Mouse (Mus musculus) retina, adult 2 months (tissue): ENCODE results near the gene Mrps21.
A peak's percentile ranks its signal among the peaks of the same experiment; 100 is the strongest.

Source experiments
- DNase-seq: peaks from one replicate; pipeline ENCODE4 v3.0.0-alpha.2; 2012; ENCODE audit warnings: low read depth, low spot score

Gene Mrps21

DNA sequence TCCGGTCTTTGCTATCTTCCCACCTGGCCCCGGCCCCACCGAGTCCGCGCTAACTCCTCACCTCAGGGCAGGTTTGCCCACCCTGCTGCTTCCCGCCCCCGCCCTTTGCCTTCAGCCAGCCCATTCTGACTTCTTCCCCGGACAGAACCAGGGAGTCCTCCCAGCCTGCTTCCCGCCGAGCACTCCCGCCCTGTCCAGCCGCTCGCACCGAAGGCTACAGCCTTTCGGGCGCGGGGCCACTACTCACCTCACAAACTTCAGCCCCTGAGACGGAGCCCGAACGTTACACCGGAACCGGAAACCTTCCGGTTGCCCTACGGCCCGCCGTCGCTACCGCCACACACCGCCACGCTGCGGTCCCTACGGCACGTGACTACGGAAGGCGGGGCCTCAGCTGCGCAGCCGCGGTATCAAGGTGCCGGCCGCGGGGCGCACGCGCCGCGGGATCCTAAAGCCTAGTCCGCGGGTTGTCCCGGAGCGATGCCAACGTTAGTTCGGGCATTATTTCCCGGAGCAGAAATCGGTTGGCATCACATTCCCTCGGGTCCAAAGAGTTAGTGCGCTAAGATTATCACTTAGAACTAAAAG, 15.7 kb downstream of the Mrps21 start, which contains the start of gene Prpf3:
TSS of gene Prpf3 (minus strand) at position 384 of the 588 bp plus-strand sequence.
- DNase-seq, result peak; percentile 83

DNA sequence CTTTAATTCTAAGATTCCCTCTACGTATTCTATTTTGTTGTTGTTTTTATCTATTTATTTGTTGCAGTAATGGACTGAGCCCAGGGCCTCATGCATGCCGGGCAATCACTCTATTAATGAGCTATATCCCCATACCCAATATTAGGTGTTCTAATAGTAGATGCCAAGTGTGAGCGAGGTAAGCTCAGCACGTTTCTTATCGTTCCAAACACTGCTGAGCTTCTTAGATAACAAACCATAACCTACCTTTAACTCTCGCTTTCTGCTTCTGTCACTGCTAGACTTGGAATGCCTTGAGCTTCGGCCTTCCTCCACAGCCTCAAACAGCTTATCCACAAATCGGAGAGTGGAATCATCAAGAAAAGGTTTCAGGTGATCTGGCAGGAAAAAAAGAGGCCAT, 20.0 kb downstream of the Mrps21 start:
- no peak for DNase-seq

DNA sequence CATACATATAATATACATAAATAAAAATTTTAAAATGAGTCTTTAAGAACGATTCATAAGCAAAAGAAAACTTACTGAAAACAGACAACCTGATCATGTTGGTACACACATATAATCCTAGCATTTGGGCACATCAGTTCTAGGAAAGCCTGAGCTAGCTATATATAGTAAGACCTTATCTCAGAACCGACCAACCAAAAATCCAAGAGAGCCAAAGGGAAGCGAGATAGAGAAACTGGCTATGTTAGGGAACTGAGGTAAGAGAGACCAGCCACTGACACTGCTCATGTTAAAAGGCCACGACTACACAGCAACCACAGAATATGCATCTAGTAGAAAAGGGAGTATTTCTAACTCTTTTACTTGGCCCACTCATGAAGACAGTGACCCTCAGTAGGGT, 20.7 kb downstream of the Mrps21 start:
- DNase-seq, result no peak

DNA sequence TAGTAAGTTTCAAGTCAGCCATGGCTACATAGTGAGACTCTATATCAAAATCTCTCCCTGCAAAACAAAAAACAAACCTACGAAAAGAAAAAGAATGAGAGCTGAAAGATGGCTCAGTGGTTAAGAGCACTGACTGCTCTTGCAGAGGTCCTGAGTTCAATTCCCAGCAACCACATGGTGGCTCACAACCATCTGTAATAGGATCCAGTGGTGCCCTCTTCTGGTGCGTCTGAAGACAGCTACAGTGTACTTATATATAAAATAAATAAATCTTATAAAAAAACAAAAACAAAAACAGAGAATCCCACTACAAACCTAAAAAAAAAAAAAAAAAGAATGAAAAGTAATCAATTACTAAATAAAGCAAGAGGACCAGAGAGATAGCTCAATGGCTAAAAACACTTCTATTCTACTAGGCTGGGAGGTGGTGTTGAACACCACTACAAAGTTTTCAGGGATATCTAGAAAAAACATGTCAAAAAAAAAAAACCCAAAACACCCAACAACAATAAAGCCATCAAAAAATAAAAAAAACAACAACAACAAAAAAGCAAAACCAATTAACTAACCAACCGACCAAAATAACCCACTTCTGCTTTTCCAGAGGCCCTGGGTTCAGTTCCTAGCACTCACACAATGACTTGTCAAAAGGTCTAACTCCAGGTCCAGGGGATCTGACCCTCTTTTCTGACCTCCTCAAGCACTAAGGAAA, 28.7 kb downstream of the Mrps21 start:
- no peak for DNase-seq

DNA sequence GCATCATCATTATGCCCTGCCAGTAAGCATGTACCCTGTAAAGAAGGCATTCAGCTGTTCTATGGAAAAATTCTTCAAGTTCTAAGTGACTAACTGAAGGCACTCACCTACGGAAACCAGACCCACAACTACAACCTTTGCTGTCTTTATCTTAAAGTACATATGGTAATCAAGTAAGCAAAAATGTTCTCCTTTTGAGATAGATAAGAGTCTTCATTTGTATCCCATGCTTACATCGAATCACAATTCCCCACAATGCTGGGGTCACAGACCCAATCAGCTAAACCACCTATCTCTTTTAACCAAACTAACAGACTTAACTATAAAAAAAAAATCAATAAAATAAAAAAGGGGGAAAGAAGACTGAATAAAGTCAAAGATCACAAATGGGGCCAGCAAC, 32.1 kb downstream of the Mrps21 start:
- no peak for DNase-seq

DNA sequence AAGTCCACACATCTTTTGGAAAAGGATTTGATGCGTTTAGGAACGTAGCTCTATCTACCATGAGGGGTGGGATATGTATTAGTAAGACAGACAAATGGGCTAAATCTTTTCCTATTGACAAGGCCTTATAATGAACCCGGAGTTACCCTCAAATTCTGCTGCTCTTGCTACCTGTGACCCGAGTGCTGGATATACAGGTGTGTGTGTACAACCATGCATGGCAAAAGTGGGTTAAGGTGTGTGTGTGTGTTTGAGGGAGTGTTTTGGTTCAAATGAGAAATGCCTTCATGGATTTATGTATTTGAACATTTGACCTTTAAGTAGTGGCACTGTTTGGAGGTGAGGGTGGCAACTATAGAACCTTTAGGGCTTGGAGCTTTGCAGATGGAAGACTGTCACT, 42.3 kb downstream of the Mrps21 start:
- DNase-seq, result no peak

DNA sequence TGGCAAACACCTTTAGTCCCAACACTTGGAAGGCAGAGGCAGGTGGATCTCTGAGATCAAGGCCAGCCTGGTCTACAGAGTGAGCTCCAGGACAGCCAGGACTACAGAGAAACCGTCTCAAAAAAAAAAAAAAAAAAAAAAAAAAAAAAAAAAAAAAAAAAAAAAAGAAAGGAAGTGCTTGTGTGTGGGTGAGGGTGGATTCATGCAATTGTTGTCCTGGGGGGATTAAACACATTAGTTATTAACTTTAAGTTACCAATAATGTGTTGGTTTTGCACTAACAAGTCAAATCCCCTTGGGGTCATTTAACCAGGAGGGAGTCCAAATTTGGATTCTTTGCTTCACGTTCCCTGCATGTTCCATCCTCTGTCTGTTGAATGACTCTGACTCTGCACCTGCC, 45.0 kb downstream of the Mrps21 start:
- DNase-seq, result no peak

DNA sequence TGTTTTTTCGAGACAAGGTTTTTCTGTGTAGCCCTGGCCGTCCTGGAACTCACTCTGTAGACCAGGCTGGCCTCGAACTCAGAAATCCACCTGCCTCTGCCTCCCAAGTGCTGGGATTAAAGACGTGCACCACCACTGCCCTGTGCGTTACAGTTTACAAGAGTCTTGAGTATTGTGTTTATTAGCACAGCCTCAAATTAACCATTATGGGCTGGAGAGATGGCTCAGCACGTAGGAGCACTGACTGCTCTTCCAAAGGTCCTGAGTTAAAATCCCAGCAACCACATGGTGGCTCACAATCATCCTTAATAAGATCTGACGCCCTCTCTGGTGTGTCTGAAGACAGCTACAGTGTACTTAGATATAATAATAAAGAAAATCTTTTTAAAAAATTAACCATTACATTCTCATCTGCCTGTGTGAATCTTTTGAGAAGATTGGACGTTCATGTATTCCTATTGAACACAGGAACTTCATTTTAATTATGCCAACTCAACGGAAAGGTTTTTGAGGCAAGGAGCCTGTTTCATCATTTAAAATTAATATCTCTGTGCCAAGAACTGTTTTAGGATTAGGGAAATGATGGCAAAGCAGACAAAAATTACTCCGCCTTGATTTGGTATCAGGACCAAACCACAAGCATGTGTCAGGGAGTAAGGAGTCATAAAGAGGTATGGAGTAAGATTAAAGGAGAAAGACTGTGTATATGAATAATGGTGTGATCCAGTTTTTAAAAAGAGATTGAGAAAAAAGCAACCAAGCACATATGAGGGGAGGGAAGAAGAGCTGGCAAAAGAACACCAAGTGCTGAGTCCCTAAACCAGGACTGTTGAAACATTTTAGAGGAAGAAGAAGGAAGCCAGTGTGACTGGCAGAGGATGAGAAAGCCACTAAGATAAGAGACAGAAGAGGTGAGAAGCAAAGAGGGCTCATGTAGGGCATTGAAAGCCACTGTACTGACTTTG, 51.0 kb downstream of the Mrps21 start:
- DNase-seq, result no peak

DNA sequence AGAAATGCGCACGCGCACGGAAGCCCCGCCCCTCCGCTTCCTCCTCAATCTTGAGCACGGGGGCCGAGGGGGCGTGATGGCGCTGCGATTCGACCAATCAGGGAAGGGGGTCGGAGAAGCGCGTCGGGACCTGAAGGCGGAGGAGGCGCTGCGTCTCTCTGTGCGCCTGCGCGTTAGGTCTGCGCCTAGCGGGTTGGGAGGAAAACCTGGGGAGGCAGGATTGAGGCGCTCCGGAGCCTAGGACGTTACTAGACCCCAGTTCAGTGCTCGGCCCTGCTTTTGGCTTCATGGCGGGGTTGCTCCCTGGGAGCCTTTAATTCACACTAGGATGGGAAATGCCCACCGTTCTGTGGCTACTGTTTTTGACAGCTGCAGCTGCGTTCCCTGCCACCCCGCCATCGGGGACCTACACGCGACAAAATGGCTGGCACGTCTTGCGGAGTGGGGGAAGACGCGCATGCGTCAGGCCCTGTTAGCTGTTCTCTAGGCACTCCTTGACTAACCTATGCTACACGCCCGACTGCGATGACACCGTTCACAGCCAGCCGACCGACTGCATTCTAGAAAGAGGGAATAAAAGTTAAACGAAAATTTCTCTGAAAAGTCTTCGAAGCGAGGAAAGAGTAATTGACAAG, 51.9 kb downstream of the Mrps21 start:
- DNase-seq, result peak; percentile 99

DNA sequence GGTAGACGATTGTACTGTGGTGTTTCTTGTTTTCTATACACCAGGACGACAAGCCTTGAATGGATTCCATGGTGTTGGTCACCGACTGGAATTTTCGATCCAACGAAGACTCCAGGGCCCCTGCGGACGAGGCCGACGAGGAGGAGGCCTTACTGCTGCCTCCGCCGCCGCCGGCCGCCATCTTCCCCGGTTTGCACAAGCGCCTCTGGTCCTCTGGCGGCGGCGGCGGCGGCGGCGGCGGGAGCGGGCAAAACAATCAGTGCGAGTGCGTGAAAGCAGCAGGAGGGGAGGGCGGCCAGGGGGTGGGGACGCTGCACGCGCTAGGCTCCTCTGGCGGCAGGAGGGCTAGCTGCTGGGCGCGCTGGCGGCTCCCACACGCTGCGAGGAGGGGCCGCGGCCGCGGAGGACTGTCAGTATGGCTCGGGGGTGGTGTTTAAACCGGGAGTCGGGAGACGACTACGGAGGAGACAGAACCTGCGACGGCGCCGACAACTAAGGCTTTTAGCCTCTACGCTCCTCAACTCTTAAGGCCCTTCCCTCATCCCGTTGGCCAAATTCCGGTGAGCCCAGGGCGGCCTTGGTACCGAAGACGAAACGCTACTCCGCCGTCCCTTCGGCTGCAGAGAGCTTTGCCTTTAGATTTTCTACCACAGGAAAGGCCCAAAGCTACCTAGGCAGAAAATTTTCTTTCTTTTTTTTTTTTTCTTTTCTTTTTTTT, 52.6 kb downstream of the Mrps21 start, which contains the start of gene Rprd2:
TSS of gene Rprd2 (minus strand) at position 293 of the 718 bp plus-strand sequence.
- DNase-seq, result peak; percentile 56

DNA sequence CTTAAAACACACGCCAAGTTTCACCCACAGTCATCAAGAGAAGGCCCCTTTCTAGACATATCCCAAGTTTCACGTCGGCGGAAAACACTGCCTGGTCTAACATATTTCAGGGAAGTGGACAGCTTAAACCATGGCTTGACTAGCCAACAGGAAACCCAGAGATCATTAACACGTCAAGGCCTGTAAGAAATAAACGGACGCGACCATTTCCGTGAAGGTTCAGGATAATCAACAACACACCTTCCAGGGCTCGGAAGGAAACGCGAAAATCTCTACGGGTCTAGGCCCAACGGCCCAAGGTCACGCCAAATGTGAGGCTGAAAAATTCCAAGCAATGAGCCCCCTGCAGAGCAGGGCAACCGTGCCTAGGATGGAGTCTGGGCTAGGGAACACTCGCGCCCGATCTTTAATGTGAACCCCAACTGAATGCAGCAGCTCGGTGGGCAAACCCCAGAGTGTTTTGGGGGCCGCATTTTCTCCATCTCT, 53.2 kb downstream of the Mrps21 start:
- DNase-seq, result no peak

DNA sequence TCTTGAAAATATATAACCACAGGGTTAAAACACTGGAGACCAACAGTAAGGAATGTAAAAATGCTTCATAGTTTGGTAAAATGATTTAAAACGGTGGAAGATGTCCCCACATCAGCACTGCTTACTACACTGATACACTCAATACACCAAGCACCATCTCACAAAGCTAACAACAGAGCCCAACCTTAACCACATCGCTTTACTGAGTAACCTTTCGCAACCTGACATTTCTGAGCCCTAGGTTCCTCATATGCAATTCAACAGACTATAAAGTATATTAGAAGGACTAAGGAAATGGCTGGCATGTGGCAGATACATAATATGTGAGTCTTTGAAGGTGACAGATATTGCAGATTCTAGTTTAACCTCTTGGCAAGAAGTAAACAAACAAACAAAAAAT, 54.6 kb downstream of the Mrps21 start:
- DNase-seq, result no peak
